Comparison of ENCODE assay signal across 30 mouse cellular contexts in genomic region chr14:46427251-46427650, GRCm38 (mm10). TPM values are rescaled to one million over a fixed set of nuclear protein-coding genes. Genes with fewer than 3 reads are reported as not detected.
DNase-seq lines count a peak whose midpoint lies in the region; ATAC-seq and TF ChIP-seq lines count a peak whose summit lies in the region.
"Had no signal": no experiment of that assay in that cellular context is flagged by ENCODE, and none has a peak within 500 bp of the region (broad histone marks: within the 10 kb centered on the region; RNA-seq: fewer than 3 reads in every experiment).

No protein-coding gene starts in this region.

- no peak overlapping the region for H3K9ac ChIP-seq in midbrain, embryonic 11.5 days (ENCODE audit: low read length)
- H3K9ac ChIP-seq in midbrain, embryonic 13.5 days (replicated peaks), result no peak overlapping the region
- H3K9ac ChIP-seq: embryonic facial prominence, embryonic 13.5 days; embryonic facial prominence, embryonic 15.5 days; forebrain, embryonic 12.5 days had no signal

- no peak overlapping the region for H3K4me3 ChIP-seq in midbrain, embryonic 11.5 days (ENCODE audit: low read depth, low read length)
- H3K4me3 ChIP-seq in midbrain, embryonic 13.5 days (replicated peaks), result no peak overlapping the region
- peak overlapping the region; percentile 29 for H3K4me3 ChIP-seq in E14TG2a.4 (replicated peaks; ENCODE audit: low read length)
- H3K4me3 ChIP-seq: embryonic facial prominence, embryonic 13.5 days; embryonic facial prominence, embryonic 15.5 days; erythroblast, embryonic 14.5 days; forebrain, embryonic 10.5 days; forebrain, embryonic 12.5 days had no signal

- no peak for TF ChIP-seq CTCF in E14TG2a.4 (conservative IDR thresholded peaks at IDR 0.05; ENCODE audit: low read length)

- no peaks in the 10 kb centered on the region for H3K27me3 ChIP-seq in midbrain, embryonic 11.5 days (ENCODE audit: control insufficient read depth, insufficient read depth, low read length)
- no peaks in the 10 kb centered on the region for H3K27me3 ChIP-seq in midbrain, embryonic 13.5 days
- no peaks in the 10 kb centered on the region; the same call in 1 of the 2 replicates for H3K27me3 ChIP-seq in E14TG2a.4 (ENCODE audit: insufficient read depth, low read length)
- H3K27me3 ChIP-seq: CH12.LX; embryonic facial prominence, embryonic 13.5 days; embryonic facial prominence, embryonic 15.5 days; forebrain, embryonic 12.5 days had no signal

- no peaks in the 10 kb centered on the region for H3K9me3 ChIP-seq in midbrain, embryonic 11.5 days (ENCODE audit: control insufficient read depth, low read length)
- no peaks in the 10 kb centered on the region; the same call in 1 of the 2 replicates for H3K9me3 ChIP-seq in midbrain, embryonic 13.5 days
- no peaks in the 10 kb centered on the region for H3K9me3 ChIP-seq in E14TG2a.4 (ENCODE audit: low read length)
- H3K9me3 ChIP-seq: embryonic facial prominence, embryonic 13.5 days; embryonic facial prominence, embryonic 15.5 days; forebrain, embryonic 12.5 days; G1E had no signal

- no peak overlapping the region for H3K27ac ChIP-seq in midbrain, embryonic 11.5 days (ENCODE audit: low read depth, low read length)
- no peak overlapping the region for H3K27ac ChIP-seq in midbrain, embryonic 13.5 days
- H3K27ac ChIP-seq: embryonic facial prominence, embryonic 13.5 days; embryonic facial prominence, embryonic 15.5 days; forebrain, embryonic 10.5 days; forebrain, embryonic 12.5 days had no signal

- ATAC-seq in midbrain, embryonic 11.5 days (ENCODE audit: low FRiP score), result no peak
- ATAC-seq in midbrain, embryonic 13.5 days, result no peak
- ATAC-seq: CD4-positive, CD25-positive, alpha-beta regulatory T cell, adult 4 months; forebrain, embryonic 14.5 days; forebrain, embryonic 16.5 days had no signal

- 94% methylated on average over 13 of the region's 13 CpGs for WGBS in midbrain, embryonic 11.5 days
- WGBS in midbrain, embryonic 13.5 days, result 95% methylated on average over 13 of the region's 13 CpGs

- peak; percentile 39 for DNase-seq in midbrain, embryonic 11.5 days (ENCODE audit: low spot score, missing footprints)
- peak; percentile 58 for DNase-seq in R1 (ENCODE audit: low read depth, low spot score)
- DNase-seq in Muller cell, postnatal 12 days (ENCODE audit: inconsistent ontology term), result no peak
- no peak for DNase-seq in lung, adult 18-20 months
- DNase-seq: adrenal gland, adult 2 months; adrenal gland, postnatal 10 days; adrenal gland, postnatal 25 days; B cell, adult 2 months; cerebellum, adult 11 months; cerebellum, adult 18-20 months; cerebellum, adult 8-10 months; cerebellum, adult 9-11 months; cerebellum, postnatal 14 days; cerebellum, postnatal 36 days; embryo, embryonic 11 days had no signal

- no peaks in the 10 kb centered on the region for H3K4me1 ChIP-seq in midbrain, embryonic 11.5 days (ENCODE audit: control insufficient read depth, insufficient read depth, low read length)
- no peaks in the 10 kb centered on the region for H3K4me1 ChIP-seq in midbrain, embryonic 13.5 days (replicated peaks)
- H3K4me1 ChIP-seq in E14TG2a.4 (replicated peaks; ENCODE audit: low read depth, low read length), result peaks cover 25% of the 10 kb centered on the region
- H3K4me1 ChIP-seq: embryonic facial prominence, embryonic 13.5 days; embryonic facial prominence, embryonic 15.5 days; forebrain, embryonic 10.5 days; forebrain, embryonic 12.5 days had no signal

- H3K36me3 ChIP-seq in midbrain, embryonic 11.5 days (ENCODE audit: control insufficient read depth, insufficient read depth, low read length), result no peaks in the 10 kb centered on the region
- H3K36me3 ChIP-seq in midbrain, embryonic 13.5 days, result no peaks in the 10 kb centered on the region
- no peaks in the 10 kb centered on the region for H3K36me3 ChIP-seq in E14TG2a.4 (ENCODE audit: insufficient read depth, low read length)
- H3K36me3 ChIP-seq: embryonic facial prominence, embryonic 13.5 days; embryonic facial prominence, embryonic 15.5 days; forebrain, embryonic 10.5 days; forebrain, embryonic 12.5 days; G1E had no signal

- no peak overlapping the region for H3K4me2 ChIP-seq in midbrain, embryonic 11.5 days
- no peak overlapping the region for H3K4me2 ChIP-seq in midbrain, embryonic 13.5 days (replicated peaks)
- H3K4me2 ChIP-seq: embryonic facial prominence, embryonic 13.5 days; embryonic facial prominence, embryonic 15.5 days; forebrain, embryonic 12.5 days had no signal

RNA-seq across cellular contexts. Expression of gene Bmp4, which starts 36.8 kb away (rescaled TPM):
- 4.7 and 6.8 TPM in 2 replicates for polyA plus RNA-seq in midbrain, embryonic 11.5 days (2014; fragmentation: Nextera tagmentation; extraction: Ambion mirVana)
- polyA plus RNA-seq in midbrain, embryonic 13.5 days (2015; fragmentation: Nextera tagmentation; extraction: Ambion mirVana), result 2.6 and 5.7 TPM in 2 replicates
- polyA plus RNA-seq: CD4-positive, CD25-positive, alpha-beta regulatory T cell, adult 4 months; erythroblast, embryonic 14.5 days; G1E had no signal

RNA-seq across cellular contexts. Expression of gene Gm15217, which starts 48.0 kb away (rescaled TPM):
- polyA plus RNA-seq in midbrain, embryonic 11.5 days (2014; fragmentation: Nextera tagmentation; extraction: Ambion mirVana), result not detected in 2 replicates
- polyA plus RNA-seq in midbrain, embryonic 13.5 days (2015; fragmentation: Nextera tagmentation; extraction: Ambion mirVana), result not detected in 2 replicates
- polyA plus RNA-seq: adrenal gland, adult 2 months; brain, embryonic 14.5 days; CD4-positive, CD25-positive, alpha-beta regulatory T cell, adult 4 months; embryonic facial prominence, embryonic 11.5 days; embryonic facial prominence, embryonic 15.5 days; erythroblast, embryonic 14.5 days; forebrain, embryonic 12.5 days; forebrain, embryonic 14.5 days; forebrain, embryonic 16.5 days; frontal cortex, adult 2 months; G1E had no signal

Comparison
In these comparisons a context has a peak if more than half of its experiments do, and no peak if none do; other contexts are left out.
1. DNase-seq: peak in midbrain, embryonic 11.5 days (single experiment) and R1 (single experiment); none in Muller cell, postnatal 12 days (single experiment) and lung, adult 18-20 months (0 of 2).